Mouse (Mus musculus) forebrain, postnatal 0 days (tissue): ENCODE data around the gene Scimp. TPM values are rescaled to one million over a fixed set of nuclear protein-coding genes. Genes with fewer than 3 reads are reported as not detected.
"Not testable (repeated sequence)": the region's sequence is repeated elsewhere in the genome, so short reads cannot be mapped to it uniquely, and the experiment has no call there.

Experiments used
- ATAC-seq: fragments of 200-750 bp; cut with Nextera tagmentation; 2 replicates; pipeline ENCODE4 v1.8.0; 2017; ENCODE audit warnings: mild to moderate bottlenecking, moderate library complexity
- DNase-seq: peaks from one replicate; pipeline ENCODE4 v3.0.0-alpha.2; 2015
- H3K27ac ChIP-seq: fragments of 300-500 bp; sonication (generic); 2 replicates; pipeline ENCODE4 v1.5.1; 2014; ENCODE audit warnings: low read depth, mild to moderate bottlenecking, antibody characterized with exemption, low read length, moderate library complexity, mixed read lengths
- H3K27me3 ChIP-seq: fragments of 300-500 bp; sonication (generic); 2 replicates; pipeline ENCODE4 v1.6.1; 2014; ENCODE audit warnings: mild to moderate bottlenecking, low read length, mixed read lengths; ENCODE audit not compliant: insufficient read depth
- H3K36me3 ChIP-seq: fragments of 300-500 bp; sonication (generic); 2 replicates; pipeline ENCODE4 v1.6.1; 2014; ENCODE audit warnings: mild to moderate bottlenecking, moderate library complexity; ENCODE audit not compliant: insufficient read depth
- H3K4me1 ChIP-seq: fragments of 300-500 bp; sonication (generic); 2 replicates; pipeline ENCODE4 v1.6.1; 2014; ENCODE audit warnings: antibody characterized with exemption; ENCODE audit not compliant: insufficient read depth
- H3K4me2 ChIP-seq: fragments of 300-500 bp; sonication (generic); 2 replicates; pipeline ENCODE4 v1.6.1; 2014; ENCODE audit warnings: low read depth, mild to moderate bottlenecking, moderate library complexity
- H3K4me3 ChIP-seq: fragments of 300-500 bp; sonication (generic); 2 replicates; pipeline ENCODE4 v1.5.1; 2014; ENCODE audit warnings: low read depth, low read length, mixed read lengths
- H3K9ac ChIP-seq: fragments of 300-500 bp; sonication (generic); 2 replicates; pipeline ENCODE4 v1.6.1; 2014; ENCODE audit warnings: mild to moderate bottlenecking
- H3K9me3 ChIP-seq: fragments of 300-500 bp; sonication (generic); 2 replicates; pipeline ENCODE4 v1.6.1; 2016; ENCODE audit warnings: low read length
- CTCF ChIP-seq: sonication (generic); IDR thresholded peaks from 2 replicates; pipeline ENCODE4 v1.5.1; 2016; ENCODE audit warnings: antibody characterized with exemption, control low read depth, low read depth
- WGBS: fragments of 180-500 bp; shearing (Covaris S2); extraction: QIAGEN DNeasy Blood & Tissue Kit; methylation state at CpG from one replicate; pipeline ENCODE4 v1.1.7; 2014; 5-methylcytosine and 5-hydroxymethylcytosine counted together
- polyA plus RNA-seq: library from polyadenylated mRNA; unstranded; fragments of >200 nt; fragmentation: Nextera tagmentation; extraction: Ambion mirVana; gene quantifications from 2 replicates; pipeline ENCODE4 v1.2.1, GENCODE M21; 2015
- total RNA-seq: library from RNA; depleted of rRNA; stranded (reverse); fragments of >200 nt; gene quantifications from 2 replicates; pipeline ENCODE4 v1.2.3, GENCODE M21; 2014

Scimp gene
- total and polyA plus RNA-seq, 2 experiments from 2014 or later, result not detected

DNA sequence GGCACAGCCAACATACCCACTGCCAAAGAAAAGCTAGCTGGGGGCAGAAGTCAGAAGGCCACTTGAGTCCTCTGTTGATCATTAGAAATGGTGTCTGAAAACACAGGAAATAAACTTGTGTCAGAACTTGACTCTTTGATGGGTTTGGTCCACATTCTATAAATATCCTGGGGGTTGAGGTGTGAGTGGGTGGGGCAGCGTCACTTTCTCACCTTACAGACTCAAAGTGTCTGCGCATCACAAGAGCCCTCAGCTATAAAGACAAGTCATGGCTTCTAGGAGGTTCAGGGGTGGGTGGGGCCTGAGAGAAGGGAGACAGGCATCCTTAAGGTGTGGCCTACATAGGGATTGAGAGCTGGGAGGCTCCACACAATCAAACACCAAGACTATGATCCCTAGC, 22.0 kb downstream of the Scimp start:
- DNase-seq (no peak), ATAC-seq (no peak)
- Histone ChIP-seq H3K9ac (no peak overlapping the region), H3K27ac (no peak overlapping the region), H3K27me3 (no peaks in the 10 kb centered on the region), H3K9me3 (no peaks in the 10 kb centered on the region), H3K4me1 (no peaks in the 10 kb centered on the region), H3K4me2 (no peak overlapping the region), H3K36me3 (no peaks in the 10 kb centered on the region), H3K4me3 (no peak overlapping the region)
- WGBS, result 88% methylated on average over 2 of the region's 2 CpGs
- TF ChIP-seq CTCF, result no peak

DNA sequence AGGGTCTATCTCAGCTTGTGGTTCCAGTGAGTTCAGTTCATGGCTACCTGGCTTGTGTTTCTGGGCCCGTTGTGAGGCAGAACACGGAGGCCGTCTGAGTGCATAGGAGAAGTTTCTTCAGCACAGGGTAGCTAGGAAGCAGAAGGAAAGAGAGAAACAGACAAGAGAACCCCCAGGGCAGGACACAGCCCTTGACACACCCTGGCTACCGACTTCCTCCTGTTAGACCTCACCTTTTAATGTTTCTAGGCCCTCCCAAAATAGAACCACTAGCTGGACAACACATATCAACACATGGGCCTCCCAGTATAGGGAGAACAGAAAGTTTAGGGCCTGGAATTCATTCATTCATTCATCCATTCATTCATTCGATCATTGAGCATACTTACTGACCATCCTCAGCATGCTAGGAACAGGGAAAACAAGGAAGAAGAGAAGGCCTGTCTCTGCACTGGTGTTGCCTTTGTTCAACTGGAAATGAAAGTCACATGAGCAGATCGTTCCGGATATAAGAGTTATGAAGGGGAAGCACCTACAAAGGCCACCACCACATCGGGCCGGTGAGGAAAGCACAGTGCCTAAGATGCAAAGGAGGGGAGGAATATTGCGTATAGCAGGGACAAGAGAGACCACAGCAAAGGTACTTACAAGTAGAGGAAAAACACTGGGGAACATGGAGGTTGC, 23.3 kb downstream of the Scimp start:
- ATAC-seq, result no peak
- no peaks in the 10 kb centered on the region for H3K9me3 ChIP-seq
- H3K4me2 ChIP-seq, result no peak overlapping the region
- 86% methylated on average over 10 of the region's 10 CpGs for WGBS
- H3K4me1 ChIP-seq, result no peaks in the 10 kb centered on the region
- no peak overlapping the region for H3K9ac ChIP-seq
- H3K4me3 ChIP-seq, result no peak overlapping the region
- DNase-seq, result no peak
- TF ChIP-seq CTCF, result no peak
- no peaks in the 10 kb centered on the region for H3K27me3 ChIP-seq
- no peak overlapping the region for H3K27ac ChIP-seq
- H3K36me3 ChIP-seq, result no peaks in the 10 kb centered on the region

DNA sequence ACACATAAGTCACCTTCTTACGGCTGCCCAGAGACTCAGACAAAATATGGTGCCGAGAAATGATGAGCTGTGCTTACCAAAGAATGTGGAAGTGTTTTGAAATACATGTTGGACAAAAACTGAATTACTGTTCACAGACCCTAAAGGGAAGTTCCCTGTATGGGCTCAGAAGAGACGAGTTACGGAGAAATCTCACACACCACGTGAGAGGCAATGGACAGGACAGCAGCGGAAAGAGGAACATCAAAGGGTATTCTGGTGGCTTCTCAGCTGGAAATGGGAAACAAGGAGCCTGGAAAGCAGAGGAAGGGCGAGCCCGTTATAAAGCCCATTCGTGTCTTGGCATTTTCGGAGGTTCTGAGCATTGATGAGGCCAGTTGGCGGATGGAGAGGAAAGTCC, 25.3 kb downstream of the Scimp start:
- 71% methylated on average over 11 of the region's 11 CpGs for WGBS
- H3K27me3 ChIP-seq, result no peaks in the 10 kb centered on the region

DNA sequence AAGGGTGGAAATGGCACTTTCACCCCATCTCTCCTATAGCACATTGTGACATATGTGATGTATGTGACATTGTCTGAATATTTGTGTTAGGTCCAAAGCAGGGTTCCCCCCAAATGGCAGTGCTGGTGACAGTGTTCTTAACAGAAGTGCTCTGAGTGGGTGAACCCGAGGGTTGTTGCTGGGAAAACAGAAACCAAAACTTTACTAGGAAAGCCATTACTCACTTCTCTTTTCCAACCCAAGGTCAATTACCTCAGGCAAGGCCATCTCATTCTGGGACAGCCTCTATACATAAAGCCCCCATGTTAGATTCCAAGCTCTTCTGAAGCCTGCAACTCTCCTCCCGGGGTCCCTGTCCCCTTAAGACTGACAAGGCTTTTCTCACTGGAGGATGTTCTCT, 26.5 kb downstream of the Scimp start:
- H3K27ac ChIP-seq, result no peak overlapping the region
- no peak overlapping the region for H3K9ac ChIP-seq
- no peak for DNase-seq
- no peak overlapping the region for H3K4me3 ChIP-seq
- H3K9me3 ChIP-seq, result no peaks in the 10 kb centered on the region
- H3K36me3 ChIP-seq, result no peaks in the 10 kb centered on the region
- 67% methylated on average over 2 of the region's 2 CpGs for WGBS
- H3K4me1 ChIP-seq, result no peaks in the 10 kb centered on the region
- no peaks in the 10 kb centered on the region for H3K27me3 ChIP-seq
- H3K4me2 ChIP-seq, result no peak overlapping the region
- TF ChIP-seq CTCF, result no peak
- no peak for ATAC-seq

More for the DNA sequence above, 25.3 kb downstream of the Scimp start:
- no peak overlapping the region for H3K4me3 ChIP-seq
- no peaks in the 10 kb centered on the region for H3K9me3 ChIP-seq
- no peak overlapping the region for H3K27ac ChIP-seq
- ATAC-seq (no peak), DNase-seq (no peak)
- no peaks in the 10 kb centered on the region for H3K36me3 ChIP-seq
- H3K4me1 ChIP-seq, result no peaks in the 10 kb centered on the region
- TF ChIP-seq CTCF, result no peak
- no peak overlapping the region for H3K4me2 ChIP-seq
- H3K9ac ChIP-seq, result no peak overlapping the region

DNA sequence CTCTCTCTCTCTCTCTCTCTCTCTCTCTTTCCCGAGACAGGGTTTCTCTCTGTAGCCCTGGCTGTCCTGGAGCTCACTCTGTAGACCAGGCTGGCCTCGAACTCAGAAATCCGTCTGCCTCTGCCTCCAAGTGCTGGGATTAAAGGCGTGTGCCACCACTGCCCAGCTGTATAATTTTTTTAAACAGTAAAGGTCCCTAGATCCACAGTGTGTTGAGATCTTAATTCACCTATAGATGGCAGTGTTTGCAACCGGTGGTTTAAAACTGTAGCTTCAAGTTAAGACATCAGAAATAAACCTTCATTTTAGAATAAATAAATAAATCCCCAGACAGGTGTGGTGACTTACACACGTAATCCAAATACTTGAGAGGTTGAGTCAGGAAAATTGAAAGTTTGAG, 34.3 kb downstream of the Scimp start:
- not testable (repeated sequence) for H3K9me3 ChIP-seq, H3K36me3 ChIP-seq, H3K4me1 ChIP-seq, H3K9ac ChIP-seq, H3K4me2 ChIP-seq, H3K27ac ChIP-seq, H3K4me3 ChIP-seq, H3K27me3 ChIP-seq
- TF ChIP-seq CTCF, result peak; percentile 67
- 27% methylated on average over 6 of the region's 6 CpGs for WGBS
- peak; percentile 58 for DNase-seq
- ATAC-seq, result peak; percentile 36; the same call in 1 of the 2 replicates

DNA sequence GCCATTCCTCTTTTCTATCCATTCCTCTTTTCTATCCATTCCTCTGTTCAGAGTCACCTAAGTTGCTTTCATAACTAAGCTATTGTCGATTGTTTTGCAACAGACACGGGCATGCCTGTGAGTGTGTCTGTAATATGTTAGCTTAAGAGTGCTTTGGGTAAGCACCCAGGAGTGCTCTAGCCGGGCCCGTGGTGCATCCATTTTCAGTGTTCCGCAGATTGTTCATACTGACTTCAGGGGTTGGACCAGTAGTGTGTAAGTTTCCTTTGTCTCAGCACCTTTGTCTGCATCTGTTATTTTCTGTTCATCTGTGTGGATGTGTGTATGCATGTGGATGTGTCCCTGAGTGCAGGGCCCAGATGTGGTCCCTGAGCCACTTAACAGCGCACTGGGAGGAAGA, 34.8 kb downstream of the Scimp start:
- TF ChIP-seq CTCF, result no peak
- Histone ChIP-seq H3K27me3 (no peaks in the 10 kb centered on the region), H3K9me3 (no peaks in the 10 kb centered on the region), H3K9ac (no peak overlapping the region), H3K4me3 (no peak overlapping the region), H3K4me1 (no peaks in the 10 kb centered on the region), H3K27ac (no peak overlapping the region), H3K36me3 (peaks cover 6% of the 10 kb centered on the region), H3K4me2 (no peak overlapping the region)
- DNase-seq, result no peak
- ATAC-seq, result no peak
- 71% methylated on average over 6 of the region's 6 CpGs for WGBS

DNA sequence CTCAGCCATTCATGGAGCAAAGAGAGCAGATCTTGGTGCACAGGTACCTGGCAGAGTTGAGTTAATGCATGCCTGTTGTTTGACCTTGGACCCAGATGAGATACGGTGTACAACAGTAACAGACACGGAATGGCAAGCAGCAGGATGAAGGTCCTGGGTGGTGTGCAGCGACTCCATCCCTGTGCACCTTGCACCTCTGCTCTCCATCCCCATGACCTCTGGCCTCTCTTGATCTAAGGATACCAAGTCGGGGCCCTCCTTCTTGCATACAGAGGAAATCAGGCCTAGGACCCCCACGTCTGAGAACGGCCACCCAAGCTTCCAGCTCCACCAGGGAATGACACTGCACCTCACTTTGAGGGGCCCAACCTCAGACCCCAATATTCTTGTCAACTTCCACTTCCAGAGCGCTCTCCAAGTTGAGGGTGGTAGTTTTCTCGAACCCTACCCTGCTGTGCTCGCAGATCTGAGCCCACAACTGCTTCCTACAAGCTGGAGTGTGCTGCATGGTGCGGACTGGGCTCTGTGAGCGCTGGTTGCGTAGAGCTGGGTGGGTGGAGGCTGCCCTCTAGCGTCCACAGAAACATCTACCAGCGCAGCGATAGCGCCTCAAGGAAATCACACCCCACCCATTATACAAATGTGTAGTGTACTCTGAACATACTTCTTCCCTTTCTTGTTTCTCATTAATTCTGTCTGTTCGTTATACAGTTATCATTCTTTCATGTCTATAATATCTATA, 35.4 kb downstream of the Scimp start:
- DNase-seq (peak; percentile 83), ATAC-seq (peak; percentile 93)
- 29% methylated on average over 17 of the region's 17 CpGs for WGBS
- Histone ChIP-seq H3K4me1 (no peaks in the 10 kb centered on the region), H3K4me2 (no peak overlapping the region), H3K9ac (no peak overlapping the region), H3K36me3 (peaks cover 12% of the 10 kb centered on the region), H3K4me3 (no peak overlapping the region), H3K27me3 (no peaks in the 10 kb centered on the region), H3K9me3 (no peaks in the 10 kb centered on the region), H3K27ac (no peak overlapping the region)
- TF ChIP-seq CTCF, result peak; percentile 91
